Mouse (Mus musculus): ENCODE measurements around the gene Unc119b. TPM values are rescaled to one million over a fixed set of nuclear protein-coding genes. Genes with fewer than 3 reads are reported as not detected.
"Not testable (repeated sequence)": the region's sequence is repeated elsewhere in the genome, so short reads cannot be mapped to it uniquely, and the experiment has no call there.

Gene Unc119b
- polyA plus RNA-seq, 1 experiment from 2014 or later: 48.1 TPM

DNA sequence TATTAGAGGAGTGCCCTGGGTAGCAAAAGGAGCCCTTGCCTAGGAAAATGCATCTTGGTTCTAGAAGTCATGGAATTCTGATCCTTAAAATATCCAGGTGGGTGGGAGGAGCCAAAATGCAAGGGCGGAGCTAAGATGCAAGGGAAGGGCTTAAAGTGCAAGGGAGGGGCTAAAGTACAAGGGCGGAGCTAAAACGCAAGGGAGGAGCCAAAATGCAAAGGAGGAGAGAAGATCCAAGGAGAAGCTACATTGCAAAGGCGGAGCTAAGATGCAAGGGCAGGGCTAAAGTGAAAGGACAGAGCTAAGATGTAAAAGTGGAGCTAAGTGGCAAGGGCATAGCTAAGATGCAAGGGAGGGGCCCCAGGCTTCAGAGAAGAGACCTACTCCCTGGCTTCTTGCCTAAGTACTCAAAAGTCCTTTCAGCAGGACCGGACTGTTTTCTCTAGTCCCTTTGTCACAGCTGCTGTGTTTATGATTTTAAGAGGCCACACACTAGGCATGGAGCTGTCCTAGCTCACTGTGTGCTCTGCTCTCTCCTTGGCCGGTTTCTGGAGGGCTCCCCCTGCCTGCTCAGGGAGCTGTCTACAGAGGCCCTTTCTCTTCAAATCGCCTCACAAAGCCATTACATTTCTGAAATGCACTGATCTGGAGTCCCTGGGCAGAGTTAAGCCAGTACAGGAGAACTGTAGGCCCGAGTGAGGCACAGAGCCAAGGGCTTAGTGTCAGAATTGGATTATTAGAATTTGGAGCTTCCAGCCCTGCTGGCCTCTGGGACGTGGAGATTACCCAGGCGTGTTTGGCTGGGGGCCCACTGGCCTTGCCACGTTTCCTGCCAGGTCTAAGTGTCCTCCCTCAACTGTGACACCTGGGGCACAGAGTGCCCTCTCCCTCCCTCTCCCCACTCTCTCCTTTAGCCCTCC, 31.4 kb upstream of the Unc119b start:
- H3K4me2 ChIP-seq: no peak overlapping the region
- ATAC-seq (replicated peaks; ENCODE audit: low FRiP score): no peak
- H3K27me3 ChIP-seq: no peaks in the 10 kb centered on the region
- H3K4me3 ChIP-seq (replicated peaks): no peak overlapping the region
- WGBS: 48% methylated on average over 11 of the region's 11 CpGs
- no peak overlapping the region for H3K9ac ChIP-seq
- H3K27ac ChIP-seq: peak overlapping the region; percentile 84
- peaks cover 48% of the 10 kb centered on the region for H3K4me1 ChIP-seq
- no peaks in the 10 kb centered on the region for H3K36me3 ChIP-seq
- H3K9me3 ChIP-seq (replicated peaks): no peaks in the 10 kb centered on the region

DNA sequence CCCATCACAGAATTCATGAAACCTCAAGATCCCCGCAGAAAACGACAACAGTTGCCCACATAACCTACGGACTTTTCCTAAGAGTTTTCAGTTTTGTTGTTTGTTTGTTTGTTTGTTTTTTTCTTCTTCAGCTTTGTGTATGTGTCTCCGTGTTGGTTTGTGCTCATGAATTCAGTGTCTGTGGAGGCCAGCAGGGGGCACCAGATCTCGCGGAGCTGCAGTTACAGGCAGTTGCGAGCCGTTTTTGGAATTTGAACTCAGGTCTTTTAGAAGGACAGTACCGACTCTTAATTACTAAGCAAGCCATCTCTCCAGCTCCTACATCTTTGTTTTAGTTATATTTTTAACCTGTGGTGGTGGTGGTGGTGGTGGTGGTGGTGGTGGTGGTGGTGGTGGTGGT, 30.6 kb upstream of the Unc119b start:
- H3K9me3 ChIP-seq (replicated peaks): no peaks in the 10 kb centered on the region
- no peak overlapping the region for H3K9ac ChIP-seq
- peaks cover 56% of the 10 kb centered on the region for H3K4me1 ChIP-seq
- no peak overlapping the region for H3K4me2 ChIP-seq
- 68% methylated on average over 9 of the region's 9 CpGs for WGBS
- H3K27me3 ChIP-seq: no peaks in the 10 kb centered on the region
- no peaks in the 10 kb centered on the region for H3K36me3 ChIP-seq
- H3K27ac ChIP-seq: no peak overlapping the region
- no peak for ATAC-seq (replicated peaks; ENCODE audit: low FRiP score)
- no peak overlapping the region for H3K4me3 ChIP-seq (replicated peaks)

DNA sequence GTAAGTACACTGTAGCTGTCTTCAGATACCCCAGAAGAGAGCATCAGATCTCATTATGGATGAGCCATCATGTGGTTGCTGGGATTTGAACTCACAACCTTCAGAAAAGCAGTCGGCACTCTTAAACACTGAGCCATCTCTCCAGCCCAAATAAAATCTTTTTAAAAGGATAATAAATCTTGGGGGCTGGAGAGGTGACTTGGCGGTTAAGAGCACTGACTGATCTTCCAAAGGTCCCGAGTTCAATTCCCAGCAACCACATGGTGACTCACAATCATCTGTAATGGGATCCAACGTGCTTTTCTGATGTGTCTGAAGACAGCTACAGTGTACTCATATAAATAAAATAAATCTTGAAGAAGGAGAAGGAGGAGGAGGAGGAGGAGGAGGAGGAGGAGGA, 29.7 kb upstream of the Unc119b start:
- H3K9ac ChIP-seq; H3K4me2 ChIP-seq; H3K27me3 ChIP-seq; H3K36me3 ChIP-seq; H3K9me3 ChIP-seq (replicated peaks); H3K27ac ChIP-seq; H3K4me3 ChIP-seq (replicated peaks); ATAC-seq (replicated peaks; ENCODE audit: low FRiP score): not testable (repeated sequence)
- peaks cover 63% of the 10 kb centered on the region for H3K4me1 ChIP-seq
- 70% methylated on average over 4 of the region's 4 CpGs for WGBS

DNA sequence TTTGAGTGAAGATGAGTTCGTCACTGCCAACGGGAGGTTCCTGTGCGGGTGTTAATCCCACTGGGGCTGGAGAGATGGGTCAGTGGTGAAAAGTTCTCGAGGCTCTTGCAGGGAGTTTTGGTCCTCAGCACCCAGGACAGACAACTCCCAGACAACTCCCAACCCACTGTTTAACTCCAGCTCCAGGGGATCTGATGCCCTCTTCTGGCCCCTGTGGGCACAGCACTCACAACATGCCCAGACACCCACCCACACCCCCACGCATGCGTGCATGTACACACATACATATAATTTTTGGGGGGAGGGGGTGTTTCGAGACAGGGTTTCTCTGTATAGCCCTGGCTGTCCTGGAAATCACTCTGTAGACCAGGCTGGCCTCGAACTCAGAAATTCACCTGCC, 28.8 kb upstream of the Unc119b start:
- no peak for ATAC-seq (replicated peaks; ENCODE audit: low FRiP score)
- 48% methylated on average over 8 of the region's 8 CpGs for WGBS
- Histone ChIP-seq H3K27ac (0 out of 2 replicates have a peak overlapping the region, but pooled peaks have one; percentile 13), H3K4me3 (replicated peaks) (no peak overlapping the region), H3K9me3 (replicated peaks) (no peaks in the 10 kb centered on the region), H3K27me3 (no peaks in the 10 kb centered on the region), H3K4me1 (peaks cover 62% of the 10 kb centered on the region), H3K4me2 (peak overlapping the region; percentile 34; the same call in 1 of the 2 replicates), H3K9ac (no peak overlapping the region), H3K36me3 (no peaks in the 10 kb centered on the region)

GRCm38 (mm10) chr5:115161940-115162279, 27.1 kb upstream of the Unc119b start:
- H3K9me3 ChIP-seq (replicated peaks); H3K4me2 ChIP-seq; H3K9ac ChIP-seq; ATAC-seq (replicated peaks; ENCODE audit: low FRiP score); H3K36me3 ChIP-seq; H3K27me3 ChIP-seq; H3K4me3 ChIP-seq (replicated peaks): not testable (repeated sequence)
- H3K4me1 ChIP-seq: peaks cover 49% of the 10 kb centered on the region
- 0 out of 2 replicates have a peak overlapping the region, but pooled peaks have one; percentile 5 for H3K27ac ChIP-seq
- WGBS: 58% methylated on average over 1 of the region's 1 CpGs

DNA sequence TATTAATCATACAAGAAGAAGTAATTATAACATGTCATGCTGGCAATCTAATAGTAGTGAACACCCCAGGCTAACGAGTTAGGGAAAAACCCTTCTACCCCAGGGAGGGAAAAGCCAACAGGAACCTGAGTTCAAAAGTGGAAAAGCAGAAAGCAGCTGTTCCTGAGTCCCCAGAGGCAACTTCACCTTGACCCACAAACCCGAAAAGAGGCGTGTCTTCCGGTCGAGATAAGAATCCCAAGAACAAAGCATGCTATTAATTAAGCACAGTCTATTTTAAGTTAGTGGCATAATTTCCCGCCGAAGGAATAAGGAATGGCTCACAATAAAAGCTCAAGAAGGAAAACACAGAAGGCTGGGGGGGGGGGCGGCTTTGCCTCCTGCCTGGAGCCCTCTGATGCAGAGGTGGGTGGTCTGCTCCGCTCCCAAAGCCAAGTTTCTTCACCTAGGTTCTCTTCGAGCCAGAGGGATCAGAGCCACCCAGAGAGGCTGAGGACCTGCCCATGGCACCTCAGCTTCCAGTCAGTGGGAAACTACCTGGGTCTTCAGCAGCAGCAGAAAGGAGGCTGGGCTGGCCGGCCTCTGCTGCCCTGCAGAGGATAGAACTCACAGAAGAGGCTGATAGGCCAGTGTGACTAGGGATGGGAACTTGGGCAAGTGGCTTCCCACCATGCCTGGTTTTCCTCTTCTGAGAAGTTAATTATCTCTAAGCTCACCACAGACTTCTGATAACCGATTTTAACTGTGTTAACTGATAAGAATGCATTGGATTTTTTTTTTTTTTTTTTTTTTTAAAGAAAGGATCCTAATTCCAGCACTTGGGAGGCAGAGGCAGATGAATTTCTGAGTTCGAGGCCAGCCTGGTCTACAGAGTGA, 26.5 kb upstream of the Unc119b start:
- no peak for ATAC-seq (replicated peaks; ENCODE audit: low FRiP score)
- H3K4me1 ChIP-seq: peaks cover 49% of the 10 kb centered on the region
- H3K27ac ChIP-seq: peak overlapping the region; percentile 92
- no peak overlapping the region for H3K9ac ChIP-seq
- H3K4me3 ChIP-seq (replicated peaks): no peak overlapping the region
- H3K9me3 ChIP-seq (replicated peaks): no peaks in the 10 kb centered on the region
- peak overlapping the region; percentile 25 for H3K4me2 ChIP-seq
- no peaks in the 10 kb centered on the region for H3K36me3 ChIP-seq
- H3K27me3 ChIP-seq: no peaks in the 10 kb centered on the region
- WGBS: 28% methylated on average over 13 of the region's 13 CpGs

GRCm38 (mm10) chr5:115160655-115161054, 25.9 kb upstream of the Unc119b start:
- Histone ChIP-seq H3K9me3 (replicated peaks) (no peaks in the 10 kb centered on the region), H3K27ac (peak overlapping the region; percentile 92), H3K36me3 (no peaks in the 10 kb centered on the region), H3K4me2 (0 out of 2 replicates have a peak overlapping the region, but pooled peaks have one; percentile 25), H3K9ac (no peak overlapping the region; the same call in 1 of the 2 replicates), H3K27me3 (no peaks in the 10 kb centered on the region), H3K4me1 (peaks cover 49% of the 10 kb centered on the region), H3K4me3 (replicated peaks) (no peak overlapping the region)
- ATAC-seq (replicated peaks; ENCODE audit: low FRiP score): no peak
- WGBS: 66% methylated on average over 6 of the region's 6 CpGs

- 34% methylated on average over 12 of the region's 12 CpGs for WGBS
- ATAC-seq (replicated peaks; ENCODE audit: low FRiP score): no peak
These were observed 24.4 kb upstream of the Unc119b start for GRCm38 (mm10) chr5:115159165-115159564.

DNA sequence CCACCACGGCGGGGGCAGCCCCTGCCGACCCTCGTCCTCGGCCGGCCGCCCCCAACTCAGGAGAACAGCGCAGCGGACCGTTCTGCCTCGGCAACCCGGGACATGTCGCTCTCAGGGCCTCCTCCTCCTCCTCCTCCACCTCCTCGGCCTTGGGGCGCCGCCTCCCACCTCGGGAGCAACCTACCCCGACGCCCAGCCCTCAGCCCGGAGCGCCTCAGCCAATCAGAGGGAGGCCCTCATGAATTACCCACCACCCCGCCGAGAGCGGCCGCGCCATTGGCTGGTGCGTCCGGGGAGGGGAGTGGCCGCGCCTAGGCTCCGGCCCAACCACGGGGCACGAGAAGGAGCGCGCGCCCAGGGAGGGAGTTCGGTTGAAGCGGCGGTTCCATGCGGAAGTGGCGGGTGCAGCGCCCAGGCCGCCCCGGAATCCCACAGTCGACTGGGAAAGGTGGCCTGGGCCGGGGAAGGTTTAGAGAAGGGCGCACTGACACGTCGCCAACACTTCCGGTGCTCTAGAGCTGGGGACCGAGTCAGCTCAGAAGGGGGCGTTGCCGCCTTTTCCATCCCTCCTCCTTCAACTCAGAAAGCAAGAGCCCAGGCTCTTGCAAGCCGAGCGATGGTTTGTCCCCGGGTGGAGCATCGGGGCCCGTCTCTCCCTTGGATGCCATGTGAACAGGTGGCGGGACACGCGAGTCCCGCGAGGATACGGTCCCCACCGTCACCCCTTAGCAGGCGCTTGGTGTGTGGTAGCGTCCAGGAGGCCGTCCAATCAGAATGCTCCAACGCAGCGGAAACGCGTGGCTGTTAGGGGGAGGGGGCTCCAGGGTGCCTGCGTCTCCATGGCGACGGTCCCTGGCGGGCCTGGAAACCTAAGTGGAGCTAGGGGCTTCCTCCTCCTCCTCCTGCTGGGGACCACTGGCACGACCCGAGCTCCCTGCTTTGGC, 23.5 kb upstream of the Unc119b start, which contains the start of gene Mlec:
Gene Mlec, minus strand, starts transcription at position 140 of the 944 bp plus-strand sequence.
- H3K4me2 ChIP-seq: peak within 1 kb of the TSS; percentile 81
- peaks cover 7% of the 10 kb centered on the region; the same call in 1 of the 2 replicates for H3K36me3 ChIP-seq
- H3K27ac ChIP-seq: peak within 1 kb of the TSS; percentile 99
- no peaks in the 10 kb centered on the region for H3K27me3 ChIP-seq
- WGBS: under 1% methylated on average over 76 of the region's 78 CpGs
- ATAC-seq (replicated peaks; ENCODE audit: low FRiP score): peak; percentile 98
- H3K4me3 ChIP-seq (replicated peaks): peak within 1 kb of the TSS; percentile 91
- H3K4me1 ChIP-seq: peaks cover 69% of the 10 kb centered on the region
- H3K9me3 ChIP-seq (replicated peaks): no peaks in the 10 kb centered on the region
- peak within 1 kb of the TSS; percentile 94 for H3K9ac ChIP-seq

More at GRCm38 (mm10) chr5:115159165-115159564, 24.4 kb upstream of the Unc119b start:
- peak overlapping the region; percentile 99 for H3K27ac ChIP-seq
- peak overlapping the region; percentile 76 for H3K9ac ChIP-seq
- no peaks in the 10 kb centered on the region for H3K27me3 ChIP-seq
- no peaks in the 10 kb centered on the region for H3K9me3 ChIP-seq (replicated peaks)
- peaks cover 64% of the 10 kb centered on the region for H3K4me1 ChIP-seq
- H3K36me3 ChIP-seq: 0 out of 2 replicates have a peak, but pooled peaks cover 4% of the 10 kb centered on the region
- H3K4me3 ChIP-seq (replicated peaks): peak overlapping the region; percentile 91
- peak overlapping the region; percentile 81 for H3K4me2 ChIP-seq

DNA sequence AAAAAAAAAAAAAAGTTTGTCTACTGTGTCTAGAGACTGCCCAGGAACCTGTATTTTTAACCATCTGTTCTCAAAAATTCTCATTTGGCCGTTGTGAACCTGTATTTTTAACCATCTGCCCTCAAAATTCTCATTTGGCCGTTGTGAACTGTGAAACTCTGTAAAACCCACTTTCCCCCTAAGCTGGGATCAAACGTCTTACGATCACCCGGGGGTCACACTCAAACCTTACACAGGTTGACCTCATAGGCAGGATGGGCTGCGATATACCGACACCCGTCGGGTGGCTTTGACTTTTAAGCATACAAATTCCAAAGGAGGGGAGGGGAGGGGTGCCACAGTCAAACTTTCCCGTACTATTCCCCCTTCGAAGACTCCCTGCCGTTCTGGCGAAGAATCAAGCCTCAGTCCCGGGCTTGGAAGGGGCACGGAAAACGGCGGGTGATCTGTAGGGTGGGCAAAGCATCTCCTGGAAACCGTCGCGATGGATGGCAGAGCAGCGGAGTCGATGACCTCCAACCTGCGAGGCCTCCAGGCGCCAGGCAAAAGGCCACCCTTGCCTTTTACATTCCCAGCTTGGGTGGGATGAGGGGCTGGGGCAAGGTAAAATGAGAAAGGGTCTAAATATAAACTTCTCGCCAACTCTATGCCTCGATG, 22.3 kb upstream of the Unc119b start:
- Histone ChIP-seq H3K4me2 (peak overlapping the region; percentile 81), H3K27me3 (no peaks in the 10 kb centered on the region), H3K9me3 (replicated peaks) (no peaks in the 10 kb centered on the region), H3K36me3 (peaks cover 14% of the 10 kb centered on the region; the same call in 1 of the 2 replicates), H3K27ac (peak overlapping the region; percentile 92), H3K4me1 (peaks cover 78% of the 10 kb centered on the region), H3K4me3 (replicated peaks) (peak overlapping the region; percentile 91), H3K9ac (peak overlapping the region; percentile 94)
- no peak for ATAC-seq (replicated peaks; ENCODE audit: low FRiP score)
- under 1% methylated on average over 26 of the region's 26 CpGs for WGBS
